Mouse (Mus musculus) monocyte, adult 59 days (primary cell): ENCODE results near the gene Szt2. TPM values are rescaled to one million over a fixed set of nuclear protein-coding genes. Genes with fewer than 3 reads are reported as not detected.

Source experiments
- total RNA-seq, 2 experiments: library from RNA; stranded (reverse); gene quantifications; one replicate each; pipeline ENCODE4 v1.2.4; 2023

Gene Szt2
- total RNA-seq: 10 to 100 TPM; 26.9 to 32.2 TPM

DNA sequence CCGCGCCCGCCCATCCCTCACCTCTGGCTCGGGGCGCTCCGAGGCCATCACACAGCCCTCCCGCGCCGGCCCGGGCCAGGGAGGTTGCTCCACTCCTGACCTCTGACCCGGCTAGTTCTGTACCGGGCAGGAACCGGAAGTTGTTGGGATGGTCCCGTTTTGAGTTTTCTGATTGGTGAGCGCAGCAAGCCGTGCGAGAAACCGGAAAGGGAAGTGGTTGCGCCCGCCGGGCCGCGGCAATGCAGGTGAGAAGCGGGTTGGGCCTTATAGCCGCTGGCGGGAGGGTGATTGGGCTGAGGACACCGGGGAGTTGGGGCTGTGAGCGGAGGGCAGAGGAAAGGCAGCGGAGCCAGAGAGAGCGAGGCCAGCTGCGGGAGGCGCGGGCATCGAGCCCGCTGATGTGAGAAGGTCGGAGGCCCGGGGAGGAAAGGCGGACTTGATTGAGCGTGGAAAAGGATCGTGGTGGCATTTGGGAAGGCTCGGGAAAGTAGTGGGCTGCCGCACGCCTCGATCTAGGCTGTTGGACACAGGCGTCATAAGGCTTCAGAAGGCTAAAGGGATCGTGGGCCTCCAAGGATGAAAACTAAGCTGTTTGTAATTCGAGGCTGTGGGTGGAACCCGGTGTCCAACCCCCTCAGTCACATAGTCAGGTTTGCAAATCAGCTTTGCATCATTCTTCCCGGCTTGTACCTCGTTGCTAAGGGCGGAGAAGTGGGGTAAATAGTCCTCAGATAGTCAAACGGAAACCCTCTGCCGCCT, at the start of gene Szt2, which contains the start of gene Med8:
Szt2 (minus strand) TSS at position 132 of the 759 bp plus-strand sequence.
Med8 (plus strand) TSS at position 196 of the 759 bp plus-strand sequence.

DNA sequence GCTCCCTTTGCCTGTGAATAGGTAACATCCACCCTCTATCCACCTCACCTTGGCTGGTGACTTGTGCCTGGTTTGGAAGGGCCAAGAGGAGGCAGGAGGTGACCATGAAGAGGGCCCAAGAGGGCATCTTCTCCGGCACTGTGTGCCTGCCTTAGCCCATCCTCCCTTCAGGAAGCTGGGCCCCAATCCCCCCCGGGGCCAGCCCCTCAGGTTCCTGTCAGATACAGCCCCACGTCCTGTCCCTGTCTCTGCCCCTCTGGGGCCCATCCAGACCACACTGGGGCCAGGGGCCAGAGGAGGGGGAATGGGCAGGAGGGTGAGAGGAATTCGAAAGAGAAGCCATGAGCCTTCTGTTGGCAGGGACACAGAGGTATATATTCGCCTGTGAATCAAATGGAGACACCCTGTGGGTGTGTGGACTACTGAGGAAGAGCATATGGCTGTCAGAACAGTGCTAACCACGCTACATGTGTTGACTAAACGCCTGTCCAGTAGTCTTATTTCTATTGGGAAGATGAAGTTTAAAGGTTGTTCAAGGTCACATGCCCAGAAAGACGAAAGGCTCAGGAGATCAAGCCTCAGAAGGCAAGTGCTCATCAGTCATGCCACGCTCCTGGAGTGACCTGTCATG, 48.4 kb upstream of the Szt2 start, which contains the start of gene Mpl:
Mpl (minus strand) TSS at position 169 of the 631 bp plus-strand sequence.

DNA sequence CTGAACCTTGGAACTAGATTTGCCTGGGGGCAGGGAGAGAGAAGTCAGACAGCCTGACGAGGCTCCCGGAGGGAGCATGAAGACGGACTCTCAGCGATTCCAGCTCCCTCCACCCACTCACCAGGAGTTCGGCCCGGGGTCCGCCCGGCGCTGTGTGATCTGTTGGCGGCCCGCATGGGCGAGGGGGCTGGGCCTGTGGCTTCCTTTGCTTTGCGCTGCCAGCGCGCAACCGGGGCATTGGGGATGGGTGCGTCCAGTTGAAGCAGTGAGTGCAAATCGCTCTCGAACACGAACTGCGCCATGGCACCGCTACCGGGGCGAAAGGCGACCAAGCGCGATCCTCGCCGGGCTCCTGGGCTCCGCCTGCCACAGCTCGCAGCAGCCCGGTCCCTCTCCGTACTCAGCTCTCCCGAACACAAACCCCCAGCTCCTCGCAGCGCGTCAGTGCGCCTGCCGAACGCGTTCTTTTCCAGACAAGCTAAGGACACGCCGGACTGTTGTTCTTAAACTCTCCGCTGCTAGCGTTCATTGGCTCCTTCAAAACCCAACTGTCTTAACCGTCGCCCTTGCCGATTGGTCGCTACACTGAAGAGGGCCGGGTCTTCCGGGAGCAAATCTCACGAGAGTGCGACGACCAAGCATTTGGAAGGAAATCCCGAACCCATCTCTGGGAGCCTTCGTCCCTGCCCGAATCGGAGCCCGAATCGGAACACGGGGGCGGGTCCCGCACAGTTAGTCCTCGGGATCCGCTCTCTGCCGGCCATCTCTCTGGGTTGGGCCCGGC, 27.9 kb upstream of the Szt2 start, which contains the start of gene Cdc20:
Cdc20 (minus strand) TSS at position 533 of the 784 bp plus-strand sequence.

DNA sequence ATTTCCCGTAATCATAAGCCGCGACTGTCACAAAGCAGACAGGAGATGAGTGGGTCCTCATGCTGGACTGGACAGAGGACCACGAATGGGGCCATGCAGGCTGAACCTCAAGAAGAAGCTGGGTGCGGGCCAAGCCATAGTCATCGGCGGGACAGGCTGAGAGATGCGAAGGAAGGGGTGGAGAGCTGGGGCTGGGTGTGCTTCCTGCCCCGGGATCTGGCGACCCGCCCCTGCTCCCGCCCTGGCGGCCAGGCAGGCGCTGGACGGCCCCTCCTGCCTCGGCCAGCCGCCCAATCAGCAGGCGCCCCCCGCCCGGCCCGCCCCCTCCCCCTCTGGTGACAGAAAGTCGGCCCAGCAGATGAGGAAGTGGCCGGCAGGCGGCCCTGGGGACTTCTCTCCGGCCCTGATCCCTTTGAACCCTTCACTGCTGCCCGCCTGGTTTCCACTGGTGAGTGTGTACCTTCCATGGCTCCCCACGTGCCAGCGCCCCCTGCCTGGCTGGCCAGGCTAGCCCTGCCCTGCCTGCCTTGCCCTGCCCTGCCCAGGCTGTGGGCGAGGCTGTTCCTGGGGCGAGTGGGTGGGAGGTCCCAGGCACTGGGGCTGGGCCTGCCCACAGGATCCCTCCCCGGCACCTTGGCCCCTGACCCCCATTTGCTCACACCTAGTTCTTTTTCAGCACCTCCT, 18.8 kb upstream of the Szt2 start, which contains the start of gene Elovl1:
Elovl1 (plus strand) TSS at position 326 of the 684 bp plus-strand sequence.

Other genes with a start within 250 kb of the Szt2 start
- 10 to 100 TPM; 48.8 to 50.4 TPM for gene Kdm4a, start 229.2 kb downstream of the Szt2 start, total RNA-seq
- gene Ptprf, start 117.9 kb downstream of the Szt2 start, total RNA-seq: 1 to 10 TPM in 1 of 2 experiments, under 1 TPM in 1; 0.73 to 1.2 TPM
- gene Med8, start 64 bp upstream of the Szt2 start, total RNA-seq: 10 to 100 TPM; 71.0 to 76.3 TPM
- 100 to 1,000 TPM in 1 of 2 experiments, 10 to 100 TPM in 1; 95.8 to 104 TPM for gene Elovl1, start 18.8 kb upstream of the Szt2 start, total RNA-seq
- 1 to 10 TPM; 1.5 to 2.9 TPM for gene Cdc20, start 28.1 kb upstream of the Szt2 start, total RNA-seq
- not detected for gene Mpl, start 48.2 kb upstream of the Szt2 start, total RNA-seq
- gene Tie1, start 80.8 kb upstream of the Szt2 start, total RNA-seq: 1 to 10 TPM in 1 of 2 experiments, under 1 TPM in 1; 0.45 to 1.5 TPM
- not detected for gene 2610528J11Rik, start 117.7 kb upstream of the Szt2 start, total RNA-seq
- not detected for gene Tmem125, start 134.8 kb upstream of the Szt2 start, total RNA-seq
- not detected for gene Cfap57, start 211.5 kb upstream of the Szt2 start, total RNA-seq
- gene Ebna1bp2, start 211.5 kb upstream of the Szt2 start, total RNA-seq: 10 to 100 TPM; 37.4 to 38.0 TPM
- gene Olfr62, start 249.7 kb upstream of the Szt2 start, total RNA-seq: not detected